Mouse (Mus musculus): Measurements from ENCODE around the gene Slc41a3. TPM values are rescaled to one million over a fixed set of nuclear protein-coding genes. Genes with fewer than 3 reads are reported as not detected.

Slc41a3 gene
- polyA plus RNA-seq, 1 experiment from 2014 or later: 5.1 TPM

DNA sequence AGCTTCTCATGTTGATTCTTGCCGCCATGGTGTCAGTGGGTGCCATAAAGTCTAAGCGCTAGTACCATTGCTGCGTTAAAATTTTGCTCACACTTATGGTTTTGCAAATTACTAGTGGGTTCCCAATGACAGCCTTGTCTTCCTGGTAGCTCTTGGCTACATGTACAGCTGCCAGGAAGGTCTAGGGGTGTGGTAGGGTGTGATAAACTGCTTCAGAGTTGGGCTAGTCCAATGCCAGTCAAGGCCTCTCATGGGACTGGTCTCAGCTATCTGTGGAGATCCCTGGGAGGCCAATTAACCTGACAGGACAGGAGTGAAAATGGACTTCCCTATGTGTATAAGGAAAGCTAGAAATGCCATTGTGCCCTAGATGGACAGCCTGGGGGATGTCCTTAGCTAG is 2.2 kb upstream of the Slc41a3 start:
- Histone ChIP-seq H3K4me1 (replicated peaks) (peaks cover 5% of the 10 kb centered on the region; the same call in 1 of the 2 replicates), H3K4me2 (replicated peaks) (no peak overlapping the region), H3K9ac (no peak overlapping the region), H3K27me3 (replicated peaks) (0 out of 2 replicates have a peak, but pooled peaks cover 2% of the 10 kb centered on the region), H3K27ac (no peak overlapping the region), H3K36me3 (no peaks in the 10 kb centered on the region), H3K9me3 (no peaks in the 10 kb centered on the region), H3K4me3 (replicated peaks) (no peak overlapping the region)
- ATAC-seq: no peak
- WGBS: 97% methylated on average over 3 of the region's 3 CpGs

DNA sequence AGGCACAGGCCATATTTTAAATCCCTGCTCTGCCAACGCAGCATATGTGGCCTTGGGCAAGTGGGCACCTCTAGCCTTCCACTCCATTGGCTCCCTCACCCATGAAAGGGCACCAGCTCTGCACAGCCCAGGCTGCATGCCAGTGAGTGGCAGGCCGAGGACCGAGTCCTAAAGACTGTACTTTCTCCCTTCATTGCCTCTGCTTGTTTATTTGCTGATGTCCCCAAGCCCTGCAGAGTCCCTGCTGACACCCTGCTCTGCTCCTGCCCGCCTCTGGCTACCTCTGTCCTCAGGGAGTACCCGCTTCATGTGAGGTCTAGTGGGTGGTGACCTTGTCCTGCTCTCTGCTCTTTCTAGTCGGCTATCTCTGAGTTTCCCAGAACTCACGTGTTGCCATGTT is 1.4 kb upstream of the Slc41a3 start:
- no peaks in the 10 kb centered on the region for H3K36me3 ChIP-seq
- no peaks in the 10 kb centered on the region for H3K9me3 ChIP-seq
- ATAC-seq: no peak
- H3K9ac ChIP-seq: no peak overlapping the region
- H3K27ac ChIP-seq: no peak overlapping the region
- H3K4me2 ChIP-seq (replicated peaks): no peak overlapping the region
- WGBS: 75% methylated on average over 7 of the region's 7 CpGs
- 0 out of 2 replicates have a peak, but pooled peaks cover 2% of the 10 kb centered on the region for H3K27me3 ChIP-seq (replicated peaks)
- H3K4me1 ChIP-seq (replicated peaks): peaks cover 5% of the 10 kb centered on the region; the same call in 1 of the 2 replicates
- no peak overlapping the region for H3K4me3 ChIP-seq (replicated peaks)

DNA sequence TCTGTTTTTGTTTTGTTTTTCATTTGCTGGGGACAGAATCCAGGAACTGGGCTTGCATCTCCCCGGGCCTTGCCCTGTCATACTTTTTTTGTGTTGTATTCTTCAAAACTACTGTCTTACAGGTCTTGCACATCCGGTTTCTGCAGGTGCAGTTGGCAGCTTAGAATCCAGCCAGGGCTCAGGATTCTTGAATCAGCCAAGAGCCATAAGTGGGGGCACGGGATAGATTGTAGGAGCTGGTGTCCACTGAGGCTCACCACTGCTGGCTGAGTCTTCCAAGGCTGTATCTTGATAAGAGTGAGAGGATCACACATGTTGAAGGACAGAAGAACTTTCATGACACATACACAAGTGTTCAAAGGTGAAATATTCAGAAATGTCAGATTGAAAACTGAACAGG is 395 bp upstream of the Slc41a3 start:
- Histone ChIP-seq H3K36me3 (no peaks in the 10 kb centered on the region), H3K9me3 (no peaks in the 10 kb centered on the region), H3K4me3 (replicated peaks) (peak overlapping the region; percentile 61; the same call in 1 of the 2 replicates), H3K27ac (no peak overlapping the region), H3K9ac (no peak overlapping the region), H3K4me1 (replicated peaks) (peaks cover 5% of the 10 kb centered on the region; the same call in 1 of the 2 replicates), H3K4me2 (replicated peaks) (peak overlapping the region; percentile 86), H3K27me3 (replicated peaks) (0 out of 2 replicates have a peak, but pooled peaks cover 2% of the 10 kb centered on the region)
- ATAC-seq: peak; percentile 18; the same call in 1 of the 2 replicates
- WGBS: 62% methylated on average over 3 of the region's 3 CpGs

GRCm38 (mm10) chr6:90605298-90605665 is 757 bp downstream of the Slc41a3 start:
- Histone ChIP-seq H3K4me2 (replicated peaks) (peak overlapping the region; percentile 86), H3K9me3 (no peaks in the 10 kb centered on the region), H3K9ac (peak overlapping the region; percentile 65; the same call in 1 of the 2 replicates), H3K36me3 (no peaks in the 10 kb centered on the region), H3K27me3 (replicated peaks) (0 out of 2 replicates have a peak, but pooled peaks cover 2% of the 10 kb centered on the region), H3K4me1 (replicated peaks) (peaks cover 5% of the 10 kb centered on the region; the same call in 1 of the 2 replicates), H3K4me3 (replicated peaks) (peak overlapping the region; percentile 61), H3K27ac (no peak overlapping the region)
- WGBS: 8% methylated on average over 5 of the region's 5 CpGs
- no peak for ATAC-seq

DNA sequence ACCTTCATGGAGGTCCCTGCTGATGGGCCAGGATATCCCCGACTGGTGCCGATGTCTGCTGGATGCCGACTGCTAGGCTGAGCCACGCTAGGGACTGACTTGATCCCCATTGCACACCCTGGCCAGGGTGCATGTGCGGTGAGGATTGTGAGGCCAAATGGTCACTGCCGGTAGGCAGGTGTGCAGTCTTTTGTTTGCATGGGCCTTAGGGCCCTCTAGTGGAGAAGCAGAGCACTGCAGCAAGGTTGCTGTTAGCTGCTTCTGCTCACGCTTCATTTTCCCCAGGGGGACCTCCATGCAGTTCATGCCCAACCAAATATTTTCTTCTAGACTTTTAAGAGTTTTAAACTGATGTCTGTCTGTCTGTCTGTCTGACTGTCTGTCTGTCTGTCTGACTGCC is 2.0 kb downstream of the Slc41a3 start:
- WGBS: 31% methylated on average over 7 of the region's 7 CpGs
- no peak for ATAC-seq
- H3K4me2 ChIP-seq (replicated peaks): no peak overlapping the region
- no peaks in the 10 kb centered on the region for H3K9me3 ChIP-seq
- peaks cover 5% of the 10 kb centered on the region; the same call in 1 of the 2 replicates for H3K4me1 ChIP-seq (replicated peaks)
- H3K9ac ChIP-seq: no peak overlapping the region
- no peaks in the 10 kb centered on the region for H3K36me3 ChIP-seq
- H3K27me3 ChIP-seq (replicated peaks): 0 out of 2 replicates have a peak, but pooled peaks cover 2% of the 10 kb centered on the region
- no peak overlapping the region for H3K27ac ChIP-seq
- H3K4me3 ChIP-seq (replicated peaks): no peak overlapping the region

DNA sequence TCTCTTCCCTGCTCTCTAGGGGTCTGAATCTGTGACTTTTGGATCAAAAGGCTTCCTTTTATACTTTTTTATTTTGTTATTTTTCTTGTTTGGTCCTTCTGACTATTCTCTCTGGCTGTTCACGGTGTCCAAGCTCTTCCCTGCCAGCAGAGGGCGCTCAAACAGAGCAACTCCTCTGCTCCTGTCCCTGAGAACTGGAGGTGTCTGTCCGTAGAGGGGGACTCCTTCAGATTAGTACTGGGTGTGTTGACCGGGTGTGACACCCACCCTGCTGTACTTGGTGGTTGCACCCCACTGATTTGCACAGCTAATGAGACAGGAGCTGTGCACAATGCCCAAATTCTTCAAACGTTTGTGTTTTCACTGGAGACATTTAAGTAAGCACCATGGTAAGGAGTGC is 2.7 kb downstream of the Slc41a3 start:
- H3K9ac ChIP-seq: no peak overlapping the region
- 0 out of 2 replicates have a peak, but pooled peaks cover 2% of the 10 kb centered on the region for H3K27me3 ChIP-seq (replicated peaks)
- H3K4me1 ChIP-seq (replicated peaks): peaks cover 5% of the 10 kb centered on the region; the same call in 1 of the 2 replicates

GRCm38 (mm10) chr6:90608186-90608585 is 3.7 kb downstream of the Slc41a3 start:
- no peak for ATAC-seq
- no peaks in the 10 kb centered on the region for H3K9me3 ChIP-seq
- 63% methylated on average over 6 of the region's 6 CpGs for WGBS

More for the DNA sequence above, 2.7 kb downstream of the Slc41a3 start:
- no peaks in the 10 kb centered on the region for H3K36me3 ChIP-seq
- 14% methylated on average over 5 of the region's 5 CpGs for WGBS
- H3K4me2 ChIP-seq (replicated peaks): no peak overlapping the region
- no peak overlapping the region for H3K27ac ChIP-seq
- ATAC-seq: no peak
- no peaks in the 10 kb centered on the region for H3K9me3 ChIP-seq
- no peak overlapping the region for H3K4me3 ChIP-seq (replicated peaks)

DNA sequence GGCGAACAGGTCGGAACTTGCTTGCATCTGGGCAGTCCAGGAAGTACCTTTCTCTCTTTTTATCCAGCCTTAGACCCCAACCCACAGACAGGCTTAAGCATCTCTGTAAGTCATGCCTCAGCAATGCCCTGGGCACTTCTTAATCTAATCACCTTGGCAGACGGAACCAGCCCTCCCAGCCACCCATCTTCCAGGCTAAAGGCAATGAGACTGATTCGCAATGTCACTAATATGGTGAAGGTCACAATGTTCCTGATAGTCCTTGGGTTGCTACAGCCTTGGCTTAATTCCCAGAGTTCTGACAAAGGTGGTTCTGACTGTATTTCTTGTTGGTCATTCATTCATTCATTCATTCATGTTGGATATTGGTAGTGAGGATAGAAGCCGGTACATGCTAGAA is 5.7 kb downstream of the Slc41a3 start:
- Histone ChIP-seq H3K36me3 (no peaks in the 10 kb centered on the region), H3K27ac (no peak overlapping the region), H3K9me3 (no peaks in the 10 kb centered on the region), H3K9ac (no peak overlapping the region), H3K4me3 (replicated peaks) (no peak overlapping the region), H3K4me1 (replicated peaks) (0 out of 2 replicates have a peak, but pooled peaks cover 5% of the 10 kb centered on the region), H3K4me2 (replicated peaks) (no peak overlapping the region), H3K27me3 (replicated peaks) (0 out of 2 replicates have a peak, but pooled peaks cover 2% of the 10 kb centered on the region)
- no peak for ATAC-seq
- WGBS: 88% methylated on average over 5 of the region's 5 CpGs

More at GRCm38 (mm10) chr6:90608186-90608585, 3.7 kb downstream of the Slc41a3 start:
- Histone ChIP-seq H3K9ac (no peak overlapping the region), H3K27me3 (replicated peaks) (0 out of 2 replicates have a peak, but pooled peaks cover 2% of the 10 kb centered on the region), H3K27ac (no peak overlapping the region), H3K36me3 (no peaks in the 10 kb centered on the region), H3K4me1 (replicated peaks) (peaks cover 5% of the 10 kb centered on the region; the same call in 1 of the 2 replicates), H3K4me3 (replicated peaks) (no peak overlapping the region), H3K4me2 (replicated peaks) (no peak overlapping the region)

DNA sequence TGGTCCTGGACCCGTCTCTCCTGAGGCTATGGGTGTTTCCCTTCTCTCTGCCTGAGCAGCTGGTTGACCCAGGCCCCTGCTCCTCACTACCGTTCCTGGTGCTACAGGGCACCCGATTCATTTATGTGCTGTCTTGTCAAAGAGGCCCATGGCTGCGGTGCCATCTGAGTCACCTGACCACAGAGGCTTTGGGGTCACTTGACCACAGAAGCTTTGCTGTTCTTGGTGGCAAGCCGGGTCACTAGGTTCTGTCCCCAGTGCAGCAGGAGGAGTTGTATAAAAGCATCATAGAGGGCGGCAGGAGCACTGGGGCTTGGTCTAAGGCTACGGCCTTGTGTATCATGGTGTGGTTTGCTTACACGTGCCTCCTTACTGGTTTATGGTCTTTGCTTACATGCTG is 8.8 kb downstream of the Slc41a3 start:
- Histone ChIP-seq H3K4me2 (replicated peaks) (no peak overlapping the region), H3K9ac (no peak overlapping the region), H3K4me1 (replicated peaks) (no peaks in the 10 kb centered on the region), H3K9me3 (no peaks in the 10 kb centered on the region), H3K27ac (no peak overlapping the region), H3K36me3 (no peaks in the 10 kb centered on the region), H3K4me3 (replicated peaks) (no peak overlapping the region), H3K27me3 (replicated peaks) (no peaks in the 10 kb centered on the region)
- no peak for ATAC-seq
- 79% methylated on average over 8 of the region's 8 CpGs for WGBS

DNA sequence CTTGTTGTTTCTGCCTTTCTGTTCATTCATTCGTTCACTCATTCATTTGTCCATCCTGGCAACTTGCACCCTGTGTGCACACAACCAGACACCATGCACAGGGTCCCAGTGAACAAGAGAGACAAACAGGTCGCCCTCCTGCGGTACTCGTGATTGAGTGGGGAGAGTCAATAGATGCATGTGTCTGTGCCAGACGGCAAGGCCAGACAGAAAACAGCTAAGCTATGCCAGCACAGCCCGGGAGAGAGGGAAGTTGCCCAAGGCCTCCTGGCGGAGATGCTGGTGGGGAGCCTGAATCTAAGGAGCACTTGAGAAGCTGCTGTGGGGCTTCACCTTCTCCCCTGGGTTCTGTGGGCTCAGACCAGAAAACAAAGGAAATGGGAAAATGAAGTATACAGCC is 10.8 kb downstream of the Slc41a3 start:
- ATAC-seq: no peak
- Histone ChIP-seq H3K4me3 (replicated peaks) (no peak overlapping the region), H3K9me3 (no peaks in the 10 kb centered on the region), H3K9ac (no peak overlapping the region), H3K4me2 (replicated peaks) (no peak overlapping the region), H3K36me3 (no peaks in the 10 kb centered on the region), H3K27ac (no peak overlapping the region), H3K4me1 (replicated peaks) (no peaks in the 10 kb centered on the region), H3K27me3 (replicated peaks) (no peaks in the 10 kb centered on the region)
- 80% methylated on average over 7 of the region's 7 CpGs for WGBS

DNA sequence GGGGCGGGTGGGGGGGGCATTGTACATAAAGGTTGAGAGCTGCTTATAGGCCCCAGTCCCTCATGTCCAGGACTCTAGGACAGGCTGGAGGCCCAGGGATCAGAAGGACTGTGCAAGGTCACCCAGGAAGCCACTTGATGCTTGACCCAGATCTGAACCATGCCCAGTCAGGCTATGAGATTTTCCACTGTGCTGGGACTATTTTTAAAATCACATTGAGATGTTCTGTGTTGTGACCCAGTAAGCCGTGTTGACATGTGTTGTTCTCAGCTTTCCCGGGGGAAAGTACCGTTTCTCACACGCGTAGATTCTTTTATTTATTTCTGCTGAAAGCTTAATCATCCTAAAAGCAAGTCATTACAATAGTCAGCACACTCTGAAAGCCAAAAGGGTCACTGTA is 11.5 kb downstream of the Slc41a3 start:
- no peaks in the 10 kb centered on the region for H3K36me3 ChIP-seq
- no peak overlapping the region for H3K4me2 ChIP-seq (replicated peaks)
- 82% methylated on average over 6 of the region's 6 CpGs for WGBS
- no peak overlapping the region for H3K27ac ChIP-seq
- H3K9ac ChIP-seq: no peak overlapping the region
- H3K27me3 ChIP-seq (replicated peaks): no peaks in the 10 kb centered on the region
- H3K4me1 ChIP-seq (replicated peaks): no peaks in the 10 kb centered on the region
- ATAC-seq: no peak
- H3K9me3 ChIP-seq: no peaks in the 10 kb centered on the region
- no peak overlapping the region for H3K4me3 ChIP-seq (replicated peaks)

- Histone ChIP-seq H3K9me3 (no peaks in the 10 kb centered on the region), H3K4me1 (replicated peaks) (peaks cover 4% of the 10 kb centered on the region; the same call in 1 of the 2 replicates), H3K27me3 (replicated peaks) (no peaks in the 10 kb centered on the region), H3K9ac (no peak overlapping the region), H3K36me3 (no peaks in the 10 kb centered on the region), H3K4me2 (replicated peaks) (no peak overlapping the region), H3K4me3 (replicated peaks) (no peak overlapping the region), H3K27ac (no peak overlapping the region)
- WGBS: 82% methylated on average over 6 of the region's 6 CpGs
- ATAC-seq: no peak
These were observed 12.0 kb downstream of the Slc41a3 start for GRCm38 (mm10) chr6:90616481-90616880.

- H3K4me1 ChIP-seq (replicated peaks): peaks cover 13% of the 10 kb centered on the region
- no peak overlapping the region for H3K9ac ChIP-seq
- H3K27me3 ChIP-seq (replicated peaks): no peaks in the 10 kb centered on the region
- H3K9me3 ChIP-seq: no peaks in the 10 kb centered on the region
- no peak overlapping the region for H3K27ac ChIP-seq
- 75% methylated on average over 4 of the region's 4 CpGs for WGBS
- ATAC-seq: no peak
- H3K36me3 ChIP-seq: no peaks in the 10 kb centered on the region
- H3K4me2 ChIP-seq (replicated peaks): no peak overlapping the region
- H3K4me3 ChIP-seq (replicated peaks): no peak overlapping the region
These were observed 13.7 kb downstream of the Slc41a3 start for GRCm38 (mm10) chr6:90618274-90618673.

All from intestine, embryonic 15.5 days (tissue).